Mouse (Mus musculus): ENCODE measurements at regions not wholly inside any gene's neighbourhood (a gene's known extent, or its start where the extent isn't known, plus 50 kb on each side); places are given as distances from the start of the nearest gene placed in this dataset.

DNA sequence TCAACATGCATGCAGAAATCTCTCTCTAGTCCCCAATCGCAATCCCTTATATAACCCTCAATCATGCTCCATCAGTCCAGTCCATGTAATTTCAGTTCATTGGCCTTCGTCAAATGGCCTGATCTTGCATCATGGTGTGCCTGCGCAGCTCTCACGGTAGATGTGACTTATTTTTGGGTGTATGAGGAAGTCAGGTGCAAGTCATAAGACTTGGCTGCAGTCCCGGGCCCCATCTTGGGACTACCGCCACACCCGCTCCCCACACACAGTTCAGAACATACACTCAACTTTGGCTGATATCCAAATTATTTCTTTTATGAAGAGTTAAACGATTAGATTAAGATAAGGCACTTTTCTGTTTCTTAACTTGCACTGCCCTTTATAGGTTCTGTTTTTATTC lies 504.7 kb upstream of the Itga1 start:
- TF ChIP-seq CTCF (IDR thresholded peaks at IDR 0.05; ENCODE audit: low read depth), result no peak
- no peak for TF ChIP-seq EP300 (IDR thresholded peaks at IDR 0.05; ENCODE audit: low read depth)
